Mouse (Mus musculus) heart, adult 2 months (tissue): ENCODE data around the gene Prkab2. TPM values are rescaled to one million over a fixed set of nuclear protein-coding genes. Genes with fewer than 3 reads are reported as not detected.
A peak's percentile ranks its signal among the peaks of the same experiment; 100 is the strongest.

ENCODE experiments used
- DNase-seq, 2 experiments: peaks; one replicate each; pipeline ENCODE4 v3.0.0; 2021
- H3K27ac ChIP-seq: fragments of 200-600 bp; 2 replicates; pipeline ENCODE4 v1.8.1; 2022
- H3K27me3 ChIP-seq: fragments of 200-500 bp; 2 replicates; pipeline ENCODE4 v1.6.1; 2012; ENCODE audit warnings: mild to moderate bottlenecking, low read length, inconsistent platforms, mixed read lengths; ENCODE audit not compliant: control insufficient read depth, insufficient read depth
- H3K36me3 ChIP-seq: fragments of 200-500 bp; 2 replicates; pipeline ENCODE4 v1.6.1; 2012; ENCODE audit warnings: low read length, inconsistent platforms; ENCODE audit not compliant: control insufficient read depth, insufficient read depth
- H3K4me1 ChIP-seq: fragments of 200-500 bp; 2 replicates; pipeline ENCODE4 v1.6.1; 2011; ENCODE audit warnings: low read length; ENCODE audit not compliant: control insufficient read depth, insufficient read depth
- H3K4me3 ChIP-seq: fragments of 200-600 bp; 2 replicates; pipeline ENCODE4 v1.8.1; 2022
- H3K79me2 ChIP-seq: fragments of 200-500 bp; replicated peaks from 2 replicates; pipeline ENCODE4 v1.6.1; 2012; ENCODE audit warnings: mild to moderate bottlenecking, inconsistent platforms, low read length, moderate library complexity, mixed read lengths; ENCODE audit not compliant: control insufficient read depth, insufficient read depth
- H3K9ac ChIP-seq: fragments of 200-500 bp; 2 replicates; pipeline ENCODE4 v1.6.1; 2012; ENCODE audit warnings: low read depth, mild to moderate bottlenecking, control low read depth, inconsistent platforms, low read length, mixed read lengths
- CTCF ChIP-seq: fragments of 200-600 bp; IDR thresholded peaks from 2 replicates; pipeline ENCODE4 v1.8.1; 2022; ENCODE audit warnings: antibody characterized with exemption, mild to moderate bottlenecking, moderate library complexity
- EP300 ChIP-seq: fragments of 200-500 bp; IDR thresholded peaks from 2 replicates; pipeline ENCODE4 v1.6.1; 2011; ENCODE audit warnings: low read depth, low read length, control low read depth; ENCODE audit not compliant: insufficient read depth
- POLR2A ChIP-seq: fragments of 200-500 bp; IDR thresholded peaks from 2 replicates; pipeline ENCODE4 v1.6.1; 2011; ENCODE audit warnings: mild to moderate bottlenecking, low read depth, low read length, control low read depth; ENCODE audit not compliant: insufficient read depth
- WGBS: fragments of 180-500 bp; shearing (Covaris S2); methylation state at CpG from one replicate; pipeline ENCODE4 v1.1.7; 2018; 5-methylcytosine and 5-hydroxymethylcytosine counted together
- intact Hi-C: fragments of 180-260 bp; cut with DNase I; formaldehyde crosslinking; loops from one replicate; pipeline ENCODE4 v1.15.1; 2025
- polyA plus RNA-seq: library from polyadenylated mRNA; depleted of rRNA; stranded (reverse); fragments of >200 nt; gene quantifications from 2 replicates; pipeline ENCODE4 v1.2.3, GENCODE M21; 2012
- total RNA-seq, 2 experiments: library from RNA; stranded (reverse); gene quantifications; 2 replicates each; pipeline ENCODE4 v1.2.3; 2021

Gene Prkab2
- total and polyA plus RNA-seq, 3 experiments: 20.2 to 21.6 (median 20.6) TPM

DNA sequence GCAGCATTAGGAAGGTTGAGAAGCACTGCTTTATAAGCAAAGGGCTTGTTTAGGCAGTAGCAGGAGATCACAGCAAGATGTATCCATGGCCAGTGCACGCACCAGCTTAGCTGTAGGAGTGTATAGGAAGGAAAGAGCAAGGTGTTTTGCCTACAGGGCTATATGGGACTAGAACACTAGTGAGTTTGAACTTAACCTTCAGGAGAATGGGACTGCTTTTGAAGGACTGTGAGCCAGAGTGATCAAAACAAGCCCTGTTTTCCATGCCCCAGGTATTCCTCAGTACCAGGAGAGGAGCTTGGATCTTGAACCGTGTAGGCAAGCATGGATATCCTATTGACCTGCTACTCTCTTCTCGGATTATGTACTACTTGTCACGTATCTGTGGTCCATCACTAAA, 16.6 kb upstream of the Prkab2 start:
- WGBS: 92% methylated on average over 4 of the region's 4 CpGs
- no peak overlapping the region for H3K4me3 ChIP-seq
- TF ChIP-seq EP300: no peak

DNA sequence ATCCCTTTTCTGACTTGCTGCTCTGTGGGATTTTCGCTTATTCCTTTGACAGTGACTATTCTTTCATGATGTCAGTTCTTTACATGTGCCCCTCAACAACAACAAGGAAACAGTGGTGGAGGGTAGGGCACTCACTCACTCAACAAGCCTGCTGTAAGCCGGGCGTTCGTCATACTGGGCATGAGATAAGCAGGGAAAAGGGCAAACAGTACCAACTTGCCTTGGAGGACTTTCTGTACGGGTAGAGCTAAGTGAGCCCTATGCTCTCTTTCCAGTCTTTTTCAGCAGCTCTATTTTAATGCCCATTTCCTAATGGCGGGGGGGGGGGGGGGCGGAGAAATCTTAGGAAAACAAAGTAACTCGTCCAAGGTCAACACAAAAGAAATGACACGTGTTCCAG, 16.0 kb upstream of the Prkab2 start:
- no peak for DNase-seq
- no peaks in the 10 kb centered on the region for H3K79me2 ChIP-seq
- H3K27ac ChIP-seq: no peak overlapping the region
- no peak overlapping the region for H3K4me3 ChIP-seq
- H3K27me3 ChIP-seq: no peaks in the 10 kb centered on the region
- intact Hi-C loops: no loop called here
- WGBS: 64% methylated on average over 9 of the region's 9 CpGs
- no peak for TF ChIP-seq CTCF
- TF ChIP-seq EP300: no peak
- TF ChIP-seq POLR2A: no peak
- peaks cover 3% of the 10 kb centered on the region for H3K36me3 ChIP-seq
- peaks cover 2% of the 10 kb centered on the region for H3K4me1 ChIP-seq
- no peak overlapping the region for H3K9ac ChIP-seq

More for the DNA sequence above, 16.6 kb upstream of the Prkab2 start:
- no peak overlapping the region for H3K9ac ChIP-seq
- peaks cover 3% of the 10 kb centered on the region for H3K36me3 ChIP-seq
- H3K79me2 ChIP-seq: no peaks in the 10 kb centered on the region
- intact Hi-C loops: no loop called here
- no peak for DNase-seq
- peaks cover 2% of the 10 kb centered on the region for H3K4me1 ChIP-seq
- H3K27me3 ChIP-seq: no peaks in the 10 kb centered on the region
- H3K27ac ChIP-seq: no peak overlapping the region

GRCm38 (mm10) chr3:97648518-97648917, 9.5 kb upstream of the Prkab2 start:
- Histone ChIP-seq H3K36me3 (peaks cover 18% of the 10 kb centered on the region), H3K4me3 (no peak overlapping the region), H3K79me2 (no peaks in the 10 kb centered on the region), H3K27me3 (no peaks in the 10 kb centered on the region), H3K27ac (peak overlapping the region; percentile 52), H3K4me1 (peaks cover 2% of the 10 kb centered on the region), H3K9ac (no peak overlapping the region)
- 3% methylated on average over 1 of the region's 1 CpGs for WGBS
- intact Hi-C loops: no loop called here
- TF ChIP-seq CTCF (no peak), POLR2A (no peak), EP300 (no peak)
- DNase-seq: no peak

DNA sequence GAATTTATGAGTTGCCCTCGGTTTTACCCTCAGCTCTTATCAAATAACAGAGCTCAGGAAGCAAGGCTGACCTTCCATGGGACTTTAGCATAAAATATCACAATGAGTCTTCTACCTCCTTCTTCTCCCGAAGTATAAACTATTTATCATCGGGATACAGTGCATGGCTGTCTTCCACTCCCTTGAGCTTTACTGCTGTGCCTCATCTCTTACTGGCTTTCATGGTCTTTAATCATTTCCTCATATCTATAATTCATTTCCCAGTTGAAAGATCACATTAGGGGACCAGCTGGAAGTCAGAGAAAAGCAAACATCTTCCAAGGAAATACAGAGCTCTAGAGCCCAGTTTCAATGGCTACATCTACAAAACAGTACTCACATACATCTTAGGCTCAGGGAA, 9.0 kb upstream of the Prkab2 start:
- intact Hi-C loops: no loop called here
- WGBS: 36% methylated on average over 3 of the region's 3 CpGs
- no peaks in the 10 kb centered on the region for H3K79me2 ChIP-seq
- no peak overlapping the region for H3K4me3 ChIP-seq
- no peaks in the 10 kb centered on the region for H3K27me3 ChIP-seq
- H3K9ac ChIP-seq: no peak overlapping the region
- TF ChIP-seq POLR2A (no peak), EP300 (no peak), CTCF (no peak)
- DNase-seq: no peak
- H3K4me1 ChIP-seq: peaks cover 2% of the 10 kb centered on the region
- H3K36me3 ChIP-seq: peaks cover 16% of the 10 kb centered on the region
- H3K27ac ChIP-seq: peak overlapping the region; percentile 52

GRCm38 (mm10) chr3:97649469-97649868, 8.5 kb upstream of the Prkab2 start:
- 57% methylated on average over 6 of the region's 6 CpGs for WGBS
- no peaks in the 10 kb centered on the region for H3K79me2 ChIP-seq
- peaks cover 2% of the 10 kb centered on the region for H3K4me1 ChIP-seq
- TF ChIP-seq CTCF (no peak), EP300 (no peak), POLR2A (no peak)
- DNase-seq: no peak
- no peak overlapping the region for H3K4me3 ChIP-seq
- H3K36me3 ChIP-seq: peaks cover 15% of the 10 kb centered on the region
- H3K9ac ChIP-seq: no peak overlapping the region
- no peaks in the 10 kb centered on the region for H3K27me3 ChIP-seq
- peak overlapping the region; percentile 52 for H3K27ac ChIP-seq
- intact Hi-C loops: no loop called here

DNA sequence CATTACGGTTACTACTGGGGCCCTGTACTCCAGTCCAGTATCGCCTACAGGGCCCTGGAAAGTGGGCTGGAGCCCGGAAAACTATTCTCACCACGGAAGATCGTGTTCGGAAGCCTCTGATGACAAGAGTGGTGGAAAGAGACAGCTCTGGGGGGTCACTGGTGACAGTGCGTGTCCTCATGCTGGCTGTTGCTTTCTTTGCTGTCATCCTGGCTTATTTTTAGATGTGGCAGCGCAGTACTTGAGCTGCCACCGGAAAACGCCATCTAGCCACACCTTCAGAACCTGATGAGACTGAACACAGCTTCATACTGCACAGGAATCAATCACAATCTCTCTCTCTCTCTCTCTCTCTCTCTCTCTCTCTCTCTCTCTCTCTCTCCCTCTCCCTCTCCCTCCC, 6.4 kb upstream of the Prkab2 start:
- Histone ChIP-seq H3K4me3 (peak overlapping the region; percentile 43), H3K27ac (peak overlapping the region; percentile 94), H3K27me3 (no peaks in the 10 kb centered on the region), H3K36me3 (peaks cover 15% of the 10 kb centered on the region), H3K9ac (peak overlapping the region; percentile 72), H3K79me2 (no peaks in the 10 kb centered on the region), H3K4me1 (peaks cover 2% of the 10 kb centered on the region)
- peak; percentile 43 to 48 for DNase-seq
- intact Hi-C loops: loop anchor here (10.0 kb wide), 1 partner anchor 363 kb away; the partner anchor contains the start of gene Notch2
- WGBS: 54% methylated on average over 10 of the region's 10 CpGs
- TF ChIP-seq CTCF: no peak
- 0 out of 2 replicates have a peak, but pooled peaks have one; percentile 49 for TF ChIP-seq EP300
- TF ChIP-seq POLR2A: peak; percentile 52; the same call in 1 of the 2 replicates
